Mouse (Mus musculus): ENCODE data around the gene Abhd2.

Gene Abhd2

DNA sequence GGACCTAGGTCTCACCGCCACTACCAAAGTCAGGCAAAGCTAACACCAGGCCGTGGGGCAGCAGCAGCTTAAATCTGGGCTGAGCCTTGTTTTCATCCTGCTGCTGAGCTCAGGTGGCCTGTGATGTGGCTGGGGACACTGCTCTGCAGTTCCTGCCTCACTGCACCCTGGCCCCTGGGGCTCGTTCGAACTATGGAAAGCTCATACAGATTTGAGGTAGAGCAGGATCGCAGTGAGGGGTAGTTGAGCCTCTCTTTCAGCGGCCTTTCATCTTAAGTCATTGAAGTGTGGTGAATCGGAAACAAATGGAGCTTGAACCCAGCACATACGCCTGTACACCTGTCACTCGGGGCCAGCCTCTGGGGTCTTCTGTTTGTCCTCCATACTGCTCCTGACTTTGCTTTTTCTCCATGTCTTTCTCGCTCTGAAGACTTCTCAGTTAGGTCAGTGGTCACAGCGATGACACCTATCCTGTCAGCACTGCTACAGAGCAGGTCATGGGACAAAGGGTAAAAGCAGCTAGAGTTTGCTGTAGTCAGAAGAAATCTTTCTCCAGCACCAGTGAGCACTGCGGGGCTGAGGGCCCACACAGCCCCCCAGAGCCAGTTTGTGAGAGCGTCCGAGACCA, 20.7 kb downstream of the Abhd2 start:
- no peak for DNase-seq (ENCODE audit: low spot score in 2 of 2)

DNA sequence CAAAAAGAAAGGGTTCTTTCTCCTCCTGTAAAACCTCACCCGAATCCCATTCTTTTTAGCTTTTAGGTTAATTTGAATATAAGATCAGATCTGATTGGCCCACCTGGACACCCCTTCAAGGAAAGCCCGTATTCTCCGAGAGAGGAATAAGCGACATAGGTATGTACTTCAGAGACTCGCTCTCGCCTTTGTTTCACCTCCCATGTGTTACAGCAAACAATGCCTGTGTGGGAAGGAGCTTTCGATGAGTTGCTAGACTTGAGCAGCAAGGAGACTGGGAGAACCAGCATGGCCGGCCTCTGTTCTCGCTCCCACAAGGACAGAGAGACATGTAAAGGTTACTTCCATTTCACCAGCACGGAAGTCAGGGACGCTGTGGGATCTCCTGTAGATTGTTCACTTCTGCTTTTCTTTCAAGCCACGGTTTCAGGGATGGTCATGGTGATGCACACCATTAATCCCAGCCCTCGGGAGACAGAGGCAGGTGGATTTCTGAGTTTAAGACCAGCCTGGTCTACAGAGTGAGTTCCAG, 21.5 kb downstream of the Abhd2 start:
- DNase-seq (ENCODE audit: low spot score in 2 of 2) = no peak

- no peak for DNase-seq (ENCODE audit: low spot score in 2 of 2)
Observed at GRCm38 (mm10) chr7:79295196-79295826, 22.3 kb downstream of the Abhd2 start.

- DNase-seq (ENCODE audit: low spot score in 2 of 2) = no peak
Observed at GRCm38 (mm10) chr7:79298681-79299080, 25.7 kb downstream of the Abhd2 start.

DNA sequence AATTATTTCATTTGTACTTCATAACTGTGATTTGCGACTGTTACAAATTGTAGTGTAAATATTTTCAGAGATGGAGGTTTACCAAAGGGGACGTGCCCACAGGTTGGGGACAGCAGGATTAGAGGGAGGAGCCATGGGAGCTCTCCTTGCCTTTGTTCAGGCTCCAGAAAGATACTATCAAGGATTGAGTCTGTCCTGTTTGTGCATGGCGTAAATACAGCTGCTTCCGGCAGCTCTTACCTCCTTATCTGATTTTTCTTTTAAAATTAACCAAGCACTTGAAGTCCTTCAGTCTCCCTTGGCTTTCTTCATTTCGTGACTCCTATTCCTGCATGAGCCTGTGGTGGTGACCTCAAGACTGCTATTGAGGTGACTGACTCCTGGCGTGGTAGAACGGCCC, 26.5 kb downstream of the Abhd2 start:
- no peak for DNase-seq (ENCODE audit: low spot score in 2 of 2)

DNA sequence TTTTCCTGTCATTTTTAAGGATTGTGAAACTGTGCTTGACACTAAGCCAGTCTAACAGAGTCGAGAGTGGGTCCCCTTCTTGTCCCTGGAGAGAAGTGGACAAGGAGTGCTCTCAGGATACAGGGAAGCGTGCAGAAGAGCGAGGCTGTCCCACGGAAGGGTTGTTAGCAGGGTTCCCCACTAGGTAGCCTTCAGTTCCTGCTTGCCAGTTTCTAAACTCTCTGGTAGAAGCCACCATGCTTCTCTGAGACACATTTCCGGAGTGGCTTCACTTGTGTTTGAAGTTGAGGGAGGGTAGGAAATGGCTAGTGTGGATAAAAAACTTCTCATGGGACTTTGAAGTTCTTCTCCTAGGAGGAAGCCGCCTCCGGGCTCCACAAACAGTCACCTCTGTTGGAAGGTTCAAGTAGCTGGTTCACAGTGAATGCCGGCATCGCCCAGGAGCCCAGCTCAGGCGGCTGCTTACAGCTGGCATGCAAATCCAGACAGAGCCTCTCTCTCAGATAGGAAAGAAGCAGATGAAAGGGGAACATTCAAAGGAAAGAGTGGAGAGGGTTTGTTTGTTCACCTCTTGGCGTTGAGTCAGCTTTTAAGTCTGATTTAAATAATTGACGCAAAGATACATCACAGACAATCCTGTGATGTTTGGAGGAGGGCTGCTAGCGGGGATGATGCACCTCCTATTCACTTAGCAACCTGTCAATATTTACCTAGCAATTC, 27.6 kb downstream of the Abhd2 start:
- no peak for DNase-seq (ENCODE audit: low spot score in 2 of 2)

- no peak for DNase-seq (ENCODE audit: low spot score in 2 of 2)
Observed at GRCm38 (mm10) chr7:79302145-79302544, 29.1 kb downstream of the Abhd2 start.

- DNase-seq (ENCODE audit: low spot score in 2 of 2) = no peak
Observed at GRCm38 (mm10) chr7:79302586-79302985, 29.6 kb downstream of the Abhd2 start.

GRCm38 (mm10) chr7:79303183-79303761, 30.3 kb downstream of the Abhd2 start:
- no peak for DNase-seq (ENCODE audit: low spot score in 2 of 2)

- no peak for DNase-seq (ENCODE audit: low spot score in 2 of 2)
Observed at GRCm38 (mm10) chr7:79308455-79309030, 35.5 kb downstream of the Abhd2 start.

DNA sequence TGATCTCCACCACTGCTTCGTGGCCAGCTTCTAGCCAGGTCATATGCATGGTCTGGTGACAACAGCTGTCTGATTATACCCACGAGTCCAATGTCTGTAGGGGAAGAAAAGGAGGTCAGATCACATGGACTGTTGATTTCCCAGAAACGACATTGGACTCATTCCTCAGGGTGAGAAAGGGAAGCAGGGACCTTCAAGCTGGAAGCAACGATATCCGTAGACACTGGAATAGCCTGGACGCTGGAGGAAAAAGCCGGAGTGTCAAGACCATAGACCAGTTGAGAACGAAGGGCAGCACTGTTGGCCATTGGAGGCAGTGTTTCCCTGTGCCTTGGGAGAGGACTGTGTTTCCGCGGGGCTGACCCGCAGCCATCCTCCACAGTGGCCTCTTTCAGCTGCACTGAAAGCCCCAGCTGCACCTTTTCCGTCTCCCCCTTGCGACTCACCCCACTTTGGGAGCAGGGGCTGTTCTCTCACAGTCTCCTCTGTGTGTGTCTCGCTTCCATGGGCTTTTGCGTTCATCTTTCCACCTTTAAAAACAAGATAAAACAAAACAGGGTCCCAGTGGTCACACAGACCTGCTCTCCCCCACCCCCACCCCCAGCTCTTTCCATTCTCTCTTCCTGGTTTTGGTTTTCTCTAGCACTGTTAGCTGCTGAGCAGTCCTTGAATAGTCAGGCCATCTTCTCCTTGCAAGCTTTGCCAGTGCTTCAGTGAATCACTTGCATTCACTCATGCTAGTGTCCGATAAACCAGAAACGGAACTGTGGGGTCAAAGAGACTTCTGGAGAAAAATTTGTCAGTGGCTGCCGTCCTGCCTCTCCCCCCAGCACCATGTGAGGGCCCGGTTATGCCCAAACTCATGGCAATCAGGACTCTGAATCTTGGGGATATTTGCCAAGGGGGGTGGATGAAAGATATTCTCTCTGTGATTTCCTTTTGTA, 36.5 kb downstream of the Abhd2 start:
- no peak for DNase-seq (ENCODE audit: low spot score in 2 of 2)

- no peak for DNase-seq (ENCODE audit: low spot score in 2 of 2)
Observed at GRCm38 (mm10) chr7:79310191-79310555, 37.2 kb downstream of the Abhd2 start.

GRCm38 (mm10) chr7:79311420-79311988, 38.5 kb downstream of the Abhd2 start:
- no peak for DNase-seq (ENCODE audit: low spot score in 2 of 2)

DNA sequence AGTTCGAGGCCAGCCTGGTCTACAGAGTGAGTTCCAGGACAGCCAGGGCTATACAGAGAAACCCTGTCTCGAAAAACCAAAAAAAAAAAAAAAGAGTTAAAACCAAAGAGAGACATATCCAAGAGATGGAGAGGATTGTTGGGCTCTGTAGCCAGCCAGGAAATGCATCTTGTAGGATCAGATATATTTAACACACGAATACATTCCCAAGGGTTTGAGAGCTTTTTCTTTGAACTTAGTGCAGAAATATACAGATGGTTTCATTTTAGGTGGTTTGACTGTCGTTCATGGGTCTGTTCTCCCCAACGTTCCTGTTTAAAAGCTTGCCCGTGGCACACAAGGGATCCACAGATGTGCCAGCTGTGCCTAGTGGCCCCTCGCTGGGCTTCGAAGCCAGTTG, 39.2 kb downstream of the Abhd2 start:
- no peak for DNase-seq (ENCODE audit: low spot score in 2 of 2)

GRCm38 (mm10) chr7:79313519-79314059, 40.6 kb downstream of the Abhd2 start:
- peak; percentile 22 to 45 for DNase-seq (ENCODE audit: low spot score in 2 of 2)

- DNase-seq (ENCODE audit: low spot score in 2 of 2) = no peak
Observed at GRCm38 (mm10) chr7:79314517-79314916, 41.5 kb downstream of the Abhd2 start.

GRCm38 (mm10) chr7:79315149-79315548, 42.1 kb downstream of the Abhd2 start:
- no peak for DNase-seq (ENCODE audit: low spot score in 2 of 2)

DNA sequence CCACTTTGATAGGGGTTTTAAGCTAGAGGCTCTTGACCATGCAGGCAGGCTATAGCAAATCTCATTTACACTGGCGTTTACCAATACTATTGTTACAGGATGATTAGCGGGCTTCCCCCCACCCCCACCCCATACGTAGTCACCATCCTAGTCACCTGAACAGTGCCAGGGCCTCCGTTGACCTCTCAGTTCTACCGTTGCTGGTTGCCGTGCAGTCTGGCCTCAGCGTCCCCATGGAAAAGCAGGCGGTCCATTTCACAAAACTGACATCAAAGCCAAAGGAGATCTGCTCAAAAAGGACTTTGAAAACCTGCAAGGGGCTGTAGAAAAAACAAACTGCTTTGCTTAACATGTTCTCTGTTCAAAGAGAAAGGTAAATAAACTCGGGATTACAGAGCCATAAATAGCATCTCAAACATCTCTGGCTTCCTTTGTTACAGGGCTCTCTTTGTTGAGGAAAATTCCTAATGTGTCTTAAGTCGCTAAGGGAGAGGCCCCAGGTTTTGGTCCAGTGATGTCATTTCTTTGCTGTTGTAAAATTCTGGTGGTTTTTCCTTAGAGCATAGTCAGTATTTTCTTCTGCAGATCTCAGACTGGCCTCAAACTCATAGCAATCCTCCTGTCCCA, 43.2 kb downstream of the Abhd2 start:
- DNase-seq (ENCODE audit: low spot score in 2 of 2) = no peak

- no peak for DNase-seq (ENCODE audit: low spot score in 2 of 2)
Observed at GRCm38 (mm10) chr7:79317576-79317975, 44.6 kb downstream of the Abhd2 start.
